Mouse (Mus musculus): ENCODE results near the gene Gnmt.

DNA sequence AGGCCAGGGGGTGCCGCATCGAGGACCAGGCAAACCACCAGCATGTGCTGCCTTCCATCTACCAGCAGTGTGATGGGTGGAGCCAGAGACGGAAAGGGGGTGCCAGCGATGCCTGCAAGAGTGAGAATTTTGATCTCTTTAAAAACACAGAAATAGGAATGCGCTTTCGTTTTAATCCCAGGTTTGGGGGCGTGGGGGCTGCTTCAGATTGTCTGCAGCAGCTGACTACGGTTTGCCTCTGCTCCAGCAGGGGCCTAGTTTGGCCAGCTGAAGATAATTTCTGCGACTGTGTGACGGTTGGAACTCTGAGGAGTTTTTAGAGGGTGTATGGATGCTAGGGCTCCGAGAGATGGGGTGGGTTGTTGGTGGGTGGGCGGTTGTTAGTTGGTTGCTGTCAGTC is 29.8 kb upstream of the Gnmt start:
- TF ChIP-seq CTCF (IDR thresholded peaks at IDR 0.05; ENCODE audit: low read depth, low read length) (no peak), GATA1 (IDR thresholded peaks at IDR 0.05; ENCODE audit: borderline replicate concordance, low read length) (no peak), POLR2AphosphoS5 (IDR thresholded peaks at IDR 0.05; ENCODE audit: insufficient replicate concordance, low read depth, low read length) (no peak)
